Mouse (Mus musculus) liver, embryonic 16.5 days (tissue): Measurements from ENCODE around the gene Ackr3. TPM values are rescaled to one million over a fixed set of nuclear protein-coding genes. Genes with fewer than 3 reads are reported as not detected.

Experiments used
- ATAC-seq: fragments of 200-750 bp; cut with Nextera tagmentation; 2 replicates; pipeline ENCODE4 v1.8.0; 2017; ENCODE audit warnings: low read depth, mild to moderate bottlenecking, moderate number of reproducible peaks, moderate library complexity
- H3K27ac ChIP-seq: fragments of 300-500 bp; sonication (generic); 2 replicates; pipeline ENCODE4 v1.5.1; 2014; ENCODE audit warnings: mild to moderate bottlenecking, low read length
- H3K27me3 ChIP-seq: fragments of 300-500 bp; sonication (generic); 2 replicates; pipeline ENCODE4 v1.6.1; 2014; ENCODE audit warnings: low read depth, low read length, mixed read lengths; ENCODE audit not compliant: control insufficient read depth, insufficient read depth
- H3K36me3 ChIP-seq: fragments of 300-500 bp; sonication (generic); 2 replicates; pipeline ENCODE4 v1.6.1; 2014; ENCODE audit warnings: mild to moderate bottlenecking; ENCODE audit not compliant: control insufficient read depth, insufficient read depth
- H3K4me1 ChIP-seq: fragments of 300-500 bp; sonication (generic); 2 replicates; pipeline ENCODE4 v1.6.1; 2014; ENCODE audit warnings: low read depth, low read length, mixed read lengths; ENCODE audit not compliant: control insufficient read depth
- H3K4me2 ChIP-seq: fragments of 300-500 bp; sonication (generic); 2 replicates; pipeline ENCODE4 v1.6.1; 2014; ENCODE audit warnings: low read depth, low read length, mixed read lengths
- H3K4me3 ChIP-seq: fragments of 300-500 bp; sonication (generic); 2 replicates; pipeline ENCODE4 v1.5.1; 2014; ENCODE audit warnings: low read depth, mild to moderate bottlenecking, low read length
- H3K9ac ChIP-seq: fragments of 300-500 bp; sonication (generic); 2 replicates; pipeline ENCODE4 v1.6.1; 2014; ENCODE audit warnings: low read depth, low read length
- H3K9me3 ChIP-seq: fragments of 300-500 bp; sonication (generic); replicated peaks from 2 replicates; pipeline ENCODE4 v1.6.1; 2016; ENCODE audit warnings: low read length; ENCODE audit not compliant: control insufficient read depth
- WGBS: fragments of 180-500 bp; shearing (Covaris S2); extraction: QIAGEN DNeasy Blood & Tissue Kit; methylation state at CpG from one replicate; pipeline ENCODE4 v1.1.7; 2014; ENCODE audit not compliant: insufficient replicate concordance; 5-methylcytosine and 5-hydroxymethylcytosine counted together
- polyA plus RNA-seq: library from polyadenylated mRNA; unstranded; fragments of >200 nt; fragmentation: Nextera tagmentation; extraction: Ambion mirVana; gene quantifications from 2 replicates; pipeline ENCODE4 v1.2.1, GENCODE M21; 2015

Ackr3 gene
- polyA plus RNA-seq, 1 experiment from 2014 or later, result 1.4 TPM

DNA sequence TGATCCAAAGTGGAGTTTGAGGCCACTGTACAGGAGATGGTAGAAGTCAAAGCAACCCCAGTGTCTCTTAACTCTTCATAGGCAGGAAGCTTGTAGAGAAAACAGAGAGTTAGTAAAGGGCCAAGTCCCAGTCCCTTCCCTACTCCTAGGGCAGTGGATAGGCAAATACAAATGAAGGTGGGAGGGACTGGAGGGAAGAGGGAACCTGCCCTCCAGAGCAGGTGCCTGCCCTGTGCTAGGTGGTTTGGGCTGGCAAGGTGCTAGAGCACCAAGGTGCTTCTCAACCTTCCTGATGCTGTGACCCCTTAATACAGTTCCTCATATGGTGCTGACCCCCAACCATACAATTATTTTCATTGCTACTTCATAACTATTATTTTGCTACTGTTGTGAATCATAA lies 26.2 kb upstream of the Ackr3 start:
- Histone ChIP-seq H3K27ac (no peak overlapping the region), H3K4me3 (no peak overlapping the region), H3K27me3 (no peaks in the 10 kb centered on the region), H3K9me3 (no peaks in the 10 kb centered on the region), H3K4me1 (no peaks in the 10 kb centered on the region), H3K9ac (no peak overlapping the region), H3K36me3 (no peaks in the 10 kb centered on the region), H3K4me2 (no peak overlapping the region)
- ATAC-seq, result no peak

- H3K27ac ChIP-seq, result no peak overlapping the region
- no peak for ATAC-seq
These were observed 25.8 kb upstream of the Ackr3 start for GRCm38 (mm10) chr1:90177978-90178377.

DNA sequence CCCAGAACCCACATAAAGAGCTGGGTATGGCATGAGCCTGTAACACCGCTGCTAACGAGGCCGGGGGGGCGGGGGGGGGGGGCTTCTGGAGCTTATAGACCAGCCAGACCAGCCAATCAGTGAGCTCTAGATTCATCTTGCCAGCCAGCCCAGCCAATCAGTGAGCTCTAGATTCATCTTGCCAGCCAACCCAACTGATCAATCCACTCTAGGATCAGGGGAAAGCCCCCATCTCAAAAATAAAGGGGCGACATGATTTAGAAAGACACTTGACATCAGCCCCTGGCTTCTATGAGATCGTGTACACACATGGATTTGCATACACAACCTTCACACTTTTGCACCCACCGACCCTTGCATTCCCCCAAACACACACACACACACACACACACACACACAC lies 23.3 kb upstream of the Ackr3 start:
- Histone ChIP-seq H3K36me3 (no peaks in the 10 kb centered on the region), H3K27me3 (no peaks in the 10 kb centered on the region), H3K4me2 (no peak overlapping the region), H3K9ac (no peak overlapping the region), H3K27ac (no peak overlapping the region), H3K9me3 (no peaks in the 10 kb centered on the region), H3K4me3 (no peak overlapping the region), H3K4me1 (no peaks in the 10 kb centered on the region)
- ATAC-seq, result no peak
- 52% methylated on average over 7 of the region's 7 CpGs for WGBS

More at GRCm38 (mm10) chr1:90177978-90178377, 25.8 kb upstream of the Ackr3 start:
- 42% methylated on average over 5 of the region's 5 CpGs for WGBS
- Histone ChIP-seq H3K9me3 (no peaks in the 10 kb centered on the region), H3K4me3 (no peak overlapping the region), H3K4me2 (no peak overlapping the region), H3K27me3 (no peaks in the 10 kb centered on the region), H3K9ac (no peak overlapping the region), H3K4me1 (no peaks in the 10 kb centered on the region), H3K36me3 (no peaks in the 10 kb centered on the region)

- Histone ChIP-seq H3K4me3 (no peak overlapping the region), H3K9ac (no peak overlapping the region), H3K4me1 (no peaks in the 10 kb centered on the region), H3K27me3 (no peaks in the 10 kb centered on the region), H3K36me3 (no peaks in the 10 kb centered on the region), H3K27ac (no peak overlapping the region), H3K9me3 (no peaks in the 10 kb centered on the region), H3K4me2 (no peak overlapping the region)
- ATAC-seq, result no peak
- 56% methylated on average over 12 of the region's 12 CpGs for WGBS
These were observed 22.6 kb upstream of the Ackr3 start for GRCm38 (mm10) chr1:90180966-90181699.

- Histone ChIP-seq H3K9ac (no peak overlapping the region), H3K4me2 (no peak overlapping the region), H3K4me1 (no peaks in the 10 kb centered on the region), H3K36me3 (no peaks in the 10 kb centered on the region), H3K4me3 (no peak overlapping the region), H3K9me3 (no peaks in the 10 kb centered on the region), H3K27me3 (no peaks in the 10 kb centered on the region), H3K27ac (no peak overlapping the region)
- no peak for ATAC-seq
- 52% methylated on average over 5 of the region's 5 CpGs for WGBS
These were observed 21.3 kb upstream of the Ackr3 start for GRCm38 (mm10) chr1:90182521-90182920.

DNA sequence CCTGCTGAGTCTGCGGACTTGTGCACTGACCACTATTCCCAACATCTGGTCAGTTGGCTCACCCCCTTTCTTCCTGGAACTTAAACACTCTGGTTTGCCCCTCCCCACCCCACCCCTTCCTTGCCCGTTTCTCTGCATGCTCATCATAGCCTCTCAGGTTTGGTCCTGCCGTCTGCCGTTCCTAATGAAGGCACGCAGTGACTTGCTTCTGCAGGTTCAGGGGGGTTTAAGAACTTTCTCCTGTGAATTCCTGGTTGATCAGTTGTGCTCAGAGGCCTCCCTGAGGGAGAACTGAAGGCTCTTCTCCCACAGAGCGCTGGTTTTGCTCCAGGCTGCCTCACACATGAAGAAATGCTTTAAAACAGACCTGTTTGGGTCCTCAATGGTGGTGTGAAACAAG lies 20.2 kb upstream of the Ackr3 start:
- Histone ChIP-seq H3K36me3 (no peaks in the 10 kb centered on the region), H3K27ac (no peak overlapping the region), H3K9me3 (no peaks in the 10 kb centered on the region), H3K27me3 (no peaks in the 10 kb centered on the region), H3K4me3 (no peak overlapping the region), H3K4me1 (no peaks in the 10 kb centered on the region), H3K9ac (no peak overlapping the region), H3K4me2 (no peak overlapping the region)
- no peak for ATAC-seq
- WGBS, result 48% methylated on average over 6 of the region's 6 CpGs

- Histone ChIP-seq H3K27me3 (no peaks in the 10 kb centered on the region), H3K36me3 (no peaks in the 10 kb centered on the region), H3K4me1 (no peaks in the 10 kb centered on the region), H3K4me3 (no peak overlapping the region), H3K9ac (no peak overlapping the region), H3K4me2 (no peak overlapping the region), H3K9me3 (no peaks in the 10 kb centered on the region), H3K27ac (no peak overlapping the region)
- WGBS, result 40% methylated on average over 4 of the region's 4 CpGs
- ATAC-seq, result no peak
These were observed 17.6 kb upstream of the Ackr3 start for GRCm38 (mm10) chr1:90186173-90186572.

DNA sequence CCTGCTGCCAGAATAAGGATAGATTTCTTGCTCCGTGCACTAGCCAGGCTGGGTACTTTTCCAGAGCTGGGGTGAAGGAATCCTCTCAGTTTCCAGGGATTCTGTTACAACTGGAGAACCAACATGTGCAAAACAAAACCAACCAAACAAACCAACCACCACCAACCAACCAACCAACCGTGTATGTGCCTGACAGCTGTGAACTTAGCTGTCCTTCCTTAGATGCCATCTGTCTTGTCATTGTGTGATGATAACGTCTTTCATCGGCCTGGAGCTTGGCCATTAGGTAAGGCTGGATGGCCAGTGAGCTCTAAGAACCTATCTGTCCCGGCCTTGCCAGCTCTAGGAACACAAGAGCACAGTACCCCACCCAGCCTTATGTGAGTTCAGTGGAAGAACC lies 16.9 kb upstream of the Ackr3 start:
- H3K9me3 ChIP-seq, result no peaks in the 10 kb centered on the region
- H3K9ac ChIP-seq, result no peak overlapping the region
- H3K4me2 ChIP-seq, result no peak overlapping the region
- no peaks in the 10 kb centered on the region for H3K36me3 ChIP-seq
- ATAC-seq, result no peak
- WGBS, result 53% methylated on average over 5 of the region's 5 CpGs
- no peak overlapping the region for H3K27ac ChIP-seq
- H3K4me3 ChIP-seq, result no peak overlapping the region
- H3K4me1 ChIP-seq, result no peaks in the 10 kb centered on the region
- H3K27me3 ChIP-seq, result no peaks in the 10 kb centered on the region

GRCm38 (mm10) chr1:90189046-90189445 lies 14.7 kb upstream of the Ackr3 start:
- H3K27me3 ChIP-seq, result no peaks in the 10 kb centered on the region
- H3K9me3 ChIP-seq, result no peaks in the 10 kb centered on the region
- no peak overlapping the region for H3K9ac ChIP-seq
- 74% methylated on average over 6 of the region's 6 CpGs for WGBS
- no peaks in the 10 kb centered on the region for H3K4me1 ChIP-seq
- H3K4me2 ChIP-seq, result no peak overlapping the region
- ATAC-seq, result no peak
- H3K36me3 ChIP-seq, result no peaks in the 10 kb centered on the region
- H3K27ac ChIP-seq, result no peak overlapping the region
- no peak overlapping the region for H3K4me3 ChIP-seq
